Mouse (Mus musculus) fat pad, adult 2 months (tissue): Measurements from ENCODE around the gene Rilpl1.
"Not testable (repeated sequence)": the region's sequence is repeated elsewhere in the genome, so short reads cannot be mapped to it uniquely, and the experiment has no call there.

Source experiments
- DNase-seq: peaks from one replicate; pipeline ENCODE4 v3.0.0-alpha.2; 2011; ENCODE audit warnings: low read depth, low spot score; ENCODE audit errors: extremely low read depth

Gene Rilpl1

GRCm38 (mm10) chr5:124495547-124495946 is 35.6 kb downstream of the Rilpl1 start:
- no peak for DNase-seq

GRCm38 (mm10) chr5:124493455-124493854 is 37.7 kb downstream of the Rilpl1 start:
- DNase-seq: no peak

DNA sequence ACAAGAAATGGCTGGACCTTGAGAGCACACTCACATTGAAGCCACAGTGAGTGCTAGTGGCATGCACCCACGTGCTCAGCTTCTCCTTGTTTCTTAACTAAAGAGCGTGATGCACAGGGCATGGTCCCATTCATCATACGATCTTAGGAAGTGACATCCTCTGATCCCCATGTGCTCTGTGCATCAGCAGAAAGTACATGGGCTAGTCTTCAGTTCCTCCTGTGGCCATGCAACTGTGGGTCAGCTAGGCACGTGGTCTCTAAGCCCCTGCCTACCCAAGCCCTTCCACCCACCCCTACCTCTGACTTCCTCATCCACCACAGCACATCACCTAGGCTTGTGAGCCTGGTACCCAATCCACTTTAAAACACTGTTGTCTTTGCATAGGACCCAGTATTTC is 38.6 kb downstream of the Rilpl1 start:
- no peak for DNase-seq

DNA sequence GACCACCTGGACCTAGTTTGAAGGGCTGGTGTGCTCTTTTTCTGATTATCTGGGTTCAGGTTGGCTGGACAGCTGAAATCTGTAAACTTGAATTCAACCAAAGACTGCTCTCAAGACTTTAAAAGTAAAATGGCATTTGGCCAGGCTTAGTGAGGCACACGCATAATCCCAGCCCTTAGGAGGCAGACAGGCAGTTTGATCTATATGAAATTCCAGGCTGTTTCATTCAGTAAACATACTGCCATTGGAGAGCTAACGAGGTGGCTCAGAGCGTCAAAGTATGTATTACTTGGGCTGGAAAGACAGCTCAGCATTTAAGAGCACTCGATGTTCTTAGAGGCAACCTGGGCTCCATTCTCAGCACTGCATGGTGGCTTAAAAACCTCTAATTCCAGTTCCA is 39.5 kb downstream of the Rilpl1 start:
- DNase-seq: no peak

GRCm38 (mm10) chr5:124488885-124489284 is 42.3 kb downstream of the Rilpl1 start:
- DNase-seq: no peak

- DNase-seq: no peak
Observed at GRCm38 (mm10) chr5:124485654-124486053, 45.5 kb downstream of the Rilpl1 start.

- DNase-seq: no peak
Observed at GRCm38 (mm10) chr5:124483655-124484396, 47.4 kb downstream of the Rilpl1 start.

DNA sequence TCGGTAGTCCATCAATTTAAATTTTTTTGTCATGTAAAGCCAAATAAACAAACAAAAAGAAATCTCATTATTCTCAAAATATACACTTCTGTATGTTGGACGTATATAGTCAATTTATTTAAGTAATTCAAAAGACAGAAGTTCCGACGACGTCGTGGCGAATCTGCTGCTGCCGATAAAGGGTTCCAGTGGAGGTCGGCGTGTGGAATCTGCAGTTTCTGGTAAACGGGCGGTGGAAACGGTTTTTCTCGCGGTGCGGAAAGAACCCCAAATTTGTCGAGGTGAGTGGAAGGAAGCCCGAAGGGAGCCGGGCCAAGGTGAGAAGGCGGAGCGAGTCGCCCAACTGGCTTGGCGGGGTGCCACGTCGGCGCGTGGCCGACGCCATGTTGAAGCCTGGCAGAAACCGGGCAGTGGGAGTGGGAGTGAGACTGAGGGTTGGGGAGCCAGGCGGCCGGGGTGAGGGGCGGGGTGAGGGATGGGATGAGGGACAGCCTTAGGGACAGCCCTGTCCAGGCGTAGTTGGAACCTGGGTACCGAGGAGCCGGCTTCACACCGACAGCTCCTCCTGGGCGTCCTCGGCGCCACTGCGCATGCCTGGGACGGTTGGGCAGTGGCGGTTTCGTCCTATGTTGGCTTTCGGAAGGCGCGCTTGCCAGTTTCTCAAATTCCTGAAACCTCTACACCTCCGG is 48.1 kb downstream of the Rilpl1 start, which contains the start of gene Snrnp35:
Snrnp35 (plus strand) TSS at position 169 of the 689 bp plus-strand sequence.
- DNase-seq: peak; percentile 45

- peak; percentile 19 for DNase-seq
Observed at GRCm38 (mm10) chr5:124482436-124482965, 48.7 kb downstream of the Rilpl1 start.

DNA sequence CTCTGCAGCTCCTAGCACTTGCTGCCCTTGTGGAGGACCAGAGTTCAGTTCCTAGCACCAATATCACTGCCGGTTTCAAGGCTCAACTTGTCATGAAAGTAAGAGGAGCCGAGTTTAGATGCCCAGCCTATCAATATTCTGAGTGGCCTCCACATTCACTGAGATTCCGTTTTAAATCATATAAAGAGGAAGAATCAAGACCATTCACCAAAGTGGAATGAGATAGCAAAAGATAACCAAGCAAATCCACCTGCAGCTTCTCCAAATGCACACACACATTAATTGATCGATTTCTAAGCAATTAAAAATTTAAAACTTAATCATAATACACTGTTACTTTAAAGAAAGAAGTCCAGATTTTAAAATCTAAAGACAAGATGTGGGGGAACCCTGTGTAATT is 49.5 kb downstream of the Rilpl1 start:
- no peak for DNase-seq

DNA sequence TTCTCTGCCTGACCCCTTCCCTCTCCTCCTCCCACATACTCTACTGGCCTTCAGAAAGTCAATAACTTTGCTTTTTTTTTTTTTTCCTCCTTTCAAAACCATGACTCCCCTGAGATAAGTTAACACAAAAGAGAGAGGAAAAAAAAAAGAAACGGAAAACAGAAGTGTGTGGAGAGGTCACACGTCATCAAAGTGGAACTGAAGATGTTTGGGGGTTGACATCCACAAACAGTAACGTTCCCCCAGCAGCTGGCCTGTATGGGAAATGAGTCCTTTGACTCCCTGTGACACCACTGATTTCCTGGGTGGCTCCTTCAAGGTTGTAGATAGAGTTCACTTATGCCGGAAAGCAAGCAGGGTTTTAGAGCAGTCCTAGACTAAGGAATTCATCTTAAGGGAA is 51.1 kb downstream of the Rilpl1 start:
- no peak for DNase-seq

- no peak for DNase-seq
Observed at GRCm38 (mm10) chr5:124478873-124479204, 52.4 kb downstream of the Rilpl1 start.

DNA sequence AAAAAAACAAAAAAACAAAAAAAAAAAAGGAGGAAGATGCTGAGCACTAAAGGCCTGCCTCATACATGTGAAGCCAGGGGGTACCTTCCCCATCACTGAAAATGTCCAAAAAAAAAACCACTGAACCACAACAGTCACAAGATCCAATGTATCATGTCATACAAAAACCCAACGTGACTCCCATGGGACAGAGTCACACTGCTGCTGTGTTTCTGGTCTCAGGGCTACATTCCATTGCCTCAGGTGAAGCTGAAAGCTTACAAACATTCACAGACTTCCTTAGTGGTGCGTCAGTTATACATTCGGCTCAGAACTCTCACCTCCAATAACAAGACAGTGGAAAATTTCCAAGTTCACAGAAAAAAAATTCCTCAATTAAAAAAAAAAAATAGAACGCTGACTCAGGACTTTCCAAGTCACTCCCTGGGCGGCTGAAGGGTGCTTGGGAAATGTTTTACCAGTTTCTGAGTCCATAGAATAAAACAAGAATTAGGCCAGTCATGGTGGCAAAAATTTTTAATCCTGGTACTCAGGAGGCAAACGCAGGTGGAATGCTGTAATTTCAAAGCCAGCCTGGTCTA is 60.5 kb downstream of the Rilpl1 start:
- DNase-seq: no peak

DNA sequence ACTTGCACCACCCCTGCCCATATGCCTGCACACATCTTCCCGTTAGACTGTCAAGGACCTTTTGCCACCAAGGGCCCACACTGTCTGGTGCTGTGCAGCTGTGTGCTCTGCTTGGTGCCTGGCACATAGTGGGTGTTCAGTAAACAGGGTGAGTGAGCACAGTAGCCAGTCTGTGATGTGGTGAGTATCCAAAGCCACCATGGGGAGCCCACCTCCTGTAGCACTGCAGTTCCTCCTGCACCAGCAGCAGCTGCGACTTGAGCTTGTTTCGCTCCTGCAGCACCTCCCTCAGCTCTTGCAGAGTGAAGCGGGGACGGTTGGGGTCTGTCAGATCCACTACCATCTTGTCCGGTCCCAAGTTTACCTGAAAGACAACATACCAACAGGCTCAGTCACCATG is 61.7 kb downstream of the Rilpl1 start:
- no peak for DNase-seq

- no peak for DNase-seq
Observed at GRCm38 (mm10) chr5:124468365-124468764, 62.8 kb downstream of the Rilpl1 start.

- no peak for DNase-seq
Observed at GRCm38 (mm10) chr5:124467766-124468165, 63.4 kb downstream of the Rilpl1 start.

GRCm38 (mm10) chr5:124464905-124465304 is 66.3 kb downstream of the Rilpl1 start:
- DNase-seq: no peak

DNA sequence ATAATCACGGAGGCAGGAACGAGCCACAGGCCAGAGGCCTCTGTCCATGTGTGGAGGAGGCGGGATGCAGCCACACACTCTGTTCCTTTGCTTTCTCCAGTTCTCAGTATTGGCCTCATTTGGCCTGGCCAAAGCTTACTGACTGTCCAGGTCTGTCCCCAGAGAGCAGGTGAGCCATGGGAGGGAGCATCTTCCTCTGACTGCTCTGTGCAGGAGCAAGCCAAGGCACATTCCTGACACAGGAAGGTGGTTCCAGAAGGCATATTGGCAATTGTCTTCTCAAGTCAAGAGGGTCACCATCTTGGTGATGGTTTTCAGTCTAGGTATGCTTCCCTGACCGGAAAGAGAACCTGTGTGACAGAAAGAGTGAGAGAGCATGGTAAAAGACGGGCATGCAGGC is 67.7 kb downstream of the Rilpl1 start:
- no peak for DNase-seq

- DNase-seq: no peak
Observed at GRCm38 (mm10) chr5:124462297-124463025, 68.7 kb downstream of the Rilpl1 start.

- DNase-seq: not testable (repeated sequence)
Observed at GRCm38 (mm10) chr5:124460922-124461321, 70.3 kb downstream of the Rilpl1 start.

GRCm38 (mm10) chr5:124456762-124457161 is 74.4 kb downstream of the Rilpl1 start:
- no peak for DNase-seq
